9 mouse cellular contexts compared by ENCODE assay signal in genomic region chr14:34372646-34373045, GRCm38 (mm10). TPM values are rescaled to one million over a fixed set of nuclear protein-coding genes. Genes with fewer than 3 reads are reported as not detected.
A peak's percentile ranks its signal among the peaks of the same experiment; 100 is the strongest.
DNase-seq lines count a peak whose midpoint lies in the region; ATAC-seq and TF ChIP-seq lines count a peak whose summit lies in the region.
"Had no signal": no experiment of that assay in that cellular context is flagged by ENCODE, and none has a peak within 500 bp of the region (broad histone marks: within the 10 kb centered on the region; RNA-seq: fewer than 3 reads in every experiment).

No protein-coding gene starts in this region.

- no peaks in the 10 kb centered on the region for H3K4me1 ChIP-seq in thymus, adult 2 months (replicated peaks; ENCODE audit: control insufficient read depth, insufficient read depth, low read length)
- no peaks in the 10 kb centered on the region for H3K4me1 ChIP-seq in lung, postnatal 0 days (ENCODE audit: insufficient read depth, low read depth, low read length)

- no peaks in the 10 kb centered on the region for H3K9me3 ChIP-seq in lung, postnatal 0 days (ENCODE audit: low read length)
- H3K9me3 ChIP-seq: limb, embryonic 13.5 days had no signal

- H3K27ac ChIP-seq in thymus, adult 2 months (ENCODE audit: control insufficient read depth, insufficient read depth, low read length) = no peak overlapping the region
- H3K27ac ChIP-seq in lung, postnatal 0 days (ENCODE audit: low read length) = no peak overlapping the region
- H3K27ac ChIP-seq: limb, embryonic 13.5 days had no signal

- 92% methylated on average over 6 of the region's 6 CpGs for WGBS in thymus, adult 2 months
- 83% methylated on average over 6 of the region's 6 CpGs for WGBS in lung, postnatal 0 days

- H3K4me3 ChIP-seq in thymus, adult 2 months (ENCODE audit: control insufficient read depth, insufficient read depth, low read length) = no peak overlapping the region
- no peak overlapping the region for H3K4me3 ChIP-seq in lung, postnatal 0 days (ENCODE audit: low read depth, low read length)
- H3K4me3 ChIP-seq: limb, embryonic 13.5 days had no signal

- intact Hi-C loops in heart, postnatal 25 days (cut with DNase I) = loop anchor here (1.0 to 5.0 kb wide), 3 partner anchors 29 to 200 kb away; no protein-coding TSS in a partner anchor

- no peak for TF ChIP-seq EP300 in lung, postnatal 0 days (IDR thresholded peaks at IDR 0.05)

- H3K36me3 ChIP-seq in thymus, adult 2 months (ENCODE audit: control insufficient read depth, insufficient read depth, low read length) = no peaks in the 10 kb centered on the region
- H3K36me3 ChIP-seq in lung, postnatal 0 days (ENCODE audit: insufficient read depth, low read length) = no peaks in the 10 kb centered on the region
- H3K36me3 ChIP-seq: limb, embryonic 13.5 days had no signal

- no peak overlapping the region for H3K9ac ChIP-seq in lung, postnatal 0 days (replicated peaks; ENCODE audit: low read depth)
- H3K9ac ChIP-seq: limb, embryonic 13.5 days had no signal

- TF ChIP-seq POLR2A in thymus, adult 2 months (IDR thresholded peaks at IDR 0.05; ENCODE audit: control insufficient read depth, extremely low read depth, insufficient read depth, low read length, poor library complexity) = no peak

- TF ChIP-seq CTCF in thymus, adult 2 months (IDR thresholded peaks at IDR 0.05; ENCODE audit: borderline replicate concordance, control insufficient read depth, extremely low read depth, insufficient read depth, low read length, poor library complexity) = no peak
- TF ChIP-seq CTCF in lung, postnatal 0 days (IDR thresholded peaks at IDR 0.05) = peak; percentile 86

- 0 out of 2 replicates have a peak, but pooled peaks have one; percentile 13 for ATAC-seq in lung, postnatal 0 days

- no peaks in the 10 kb centered on the region for H3K27me3 ChIP-seq in thymus, adult 2 months (ENCODE audit: control insufficient read depth, insufficient read depth, low read length)
- H3K27me3 ChIP-seq in lung, postnatal 0 days (replicated peaks; ENCODE audit: insufficient read depth, low read length) = no peaks in the 10 kb centered on the region
- H3K27me3 ChIP-seq: limb, embryonic 13.5 days had no signal

- DNase-seq in cerebellum, adult 11 months = peak; percentile 19
- DNase-seq in cerebellum, adult 11-12 months = no peak
- peak; percentile 32 for DNase-seq in thymus, adult 2 months
- DNase-seq in thymus, postnatal 0 days (ENCODE audit: low spot score) = no peak
- DNase-seq in embryo, embryonic 11 days = peak; percentile 63
- DNase-seq in heart, postnatal 25 days (ENCODE audit: low spot score) = peak; percentile 29
- DNase-seq in lung, postnatal 0 days (ENCODE audit: low spot score) = peak; percentile 32
- DNase-seq in testis, postnatal 10 days (ENCODE audit: low spot score) = peak; percentile 84

- H3K4me2 ChIP-seq in lung, postnatal 0 days (replicated peaks; ENCODE audit: low read depth, low read length) = no peak overlapping the region
- H3K4me2 ChIP-seq: limb, embryonic 13.5 days had no signal

RNA-seq across cellular contexts. Expression of gene Sncg, which starts 1.9 kb away (rescaled TPM):
- polyA plus RNA-seq in thymus, adult 2 months (2012; rRNA removed) = 5.2 and 10.2 TPM in 2 replicates
- polyA plus RNA-seq in thymus, postnatal 0 days (2015; fragmentation: Nextera tagmentation; extraction: Ambion mirVana) = 7.8 and 8.4 TPM in 2 replicates
- 1 to 10 TPM; 5.9 to 6.5 TPM for total RNA-seq in heart, postnatal 25 days (2021)
- polyA plus RNA-seq in lung, postnatal 0 days (2015; fragmentation: Nextera tagmentation; extraction: Ambion mirVana) = 2.1 and 2.2 TPM in 2 replicates

RNA-seq across cellular contexts. Expression of gene Mmrn2, which starts 2.6 kb away (rescaled TPM):
- polyA plus RNA-seq in thymus, adult 2 months (2012; rRNA removed) = 3.9 and 4.0 TPM in 2 replicates
- polyA plus RNA-seq in thymus, postnatal 0 days (2015; fragmentation: Nextera tagmentation; extraction: Ambion mirVana) = 2.9 and 3.3 TPM in 2 replicates
- 10 to 100 TPM; 38.6 to 43.2 TPM for total RNA-seq in heart, postnatal 25 days (2021)
- 15.4 and 16.5 TPM in 2 replicates for polyA plus RNA-seq in lung, postnatal 0 days (2015; fragmentation: Nextera tagmentation; extraction: Ambion mirVana)

RNA-seq across cellular contexts. Expression of gene Fam25c, which starts 17.4 kb away (rescaled TPM):
- 1.8 and 2.2 TPM in 2 replicates for polyA plus RNA-seq in thymus, adult 2 months (2012; rRNA removed)
- 2.7 and 4.5 TPM in 2 replicates for polyA plus RNA-seq in thymus, postnatal 0 days (2015; fragmentation: Nextera tagmentation; extraction: Ambion mirVana)
- not detected for total RNA-seq in heart, postnatal 25 days (2021)
- 0.45 TPM in 1 of 2 replicates, not detected in the other for polyA plus RNA-seq in lung, postnatal 0 days (2015; fragmentation: Nextera tagmentation; extraction: Ambion mirVana)

Comparison
In these comparisons a context has a peak if more than half of its experiments do, and no peak if none do; other contexts are left out.
1. DNase-seq: peak in cerebellum, adult 11 months (single experiment), thymus, adult 2 months (single experiment), embryo, embryonic 11 days (single experiment), heart, postnatal 25 days (single experiment), lung, postnatal 0 days (single experiment) and testis, postnatal 10 days (single experiment); none in cerebellum, adult 11-12 months (single experiment) and thymus, postnatal 0 days (single experiment).